Mouse (Mus musculus) limb, embryonic 11.5 days (tissue): ENCODE data around the gene Strip1. TPM values are rescaled to one million over a fixed set of nuclear protein-coding genes. Genes with fewer than 3 reads are reported as not detected.

ENCODE experiments used
- ATAC-seq: fragments of 200-750 bp; cut with Nextera tagmentation; 2 replicates; pipeline ENCODE4 v1.8.0; 2017; ENCODE audit warnings: low read depth; ENCODE audit not compliant: insufficient number of reproducible peaks, low FRiP score, low TSS enrichment
- DNase-seq: peaks from one replicate; pipeline ENCODE4 v3.0.0-alpha.2; 2015; ENCODE audit warnings: low spot score
- H3K27ac ChIP-seq: fragments of 300-500 bp; sonication (generic); replicated peaks from 2 replicates; pipeline ENCODE4 v1.5.1; 2014; ENCODE audit warnings: low read depth, mild to moderate bottlenecking, low read length
- H3K27me3 ChIP-seq: fragments of 300-500 bp; sonication (generic); 2 replicates; pipeline ENCODE4 v1.6.1; 2014; ENCODE audit warnings: mild to moderate bottlenecking, low read length, mixed read lengths; ENCODE audit not compliant: control insufficient read depth, insufficient read depth
- H3K36me3 ChIP-seq: fragments of 300-500 bp; sonication (generic); 2 replicates; pipeline ENCODE4 v1.6.1; 2014; ENCODE audit warnings: mild to moderate bottlenecking, low read length, moderate library complexity, mixed read lengths; ENCODE audit not compliant: control insufficient read depth, insufficient read depth
- H3K4me1 ChIP-seq: fragments of 300-500 bp; sonication (generic); 2 replicates; pipeline ENCODE4 v1.6.1; 2014; ENCODE audit warnings: low read length, mixed read lengths; ENCODE audit not compliant: control insufficient read depth, insufficient read depth
- H3K4me2 ChIP-seq: fragments of 300-500 bp; sonication (generic); 2 replicates; pipeline ENCODE4 v1.6.1; 2014; ENCODE audit warnings: low read depth, mild to moderate bottlenecking, moderate library complexity; ENCODE audit not compliant: severe bottlenecking
- H3K4me3 ChIP-seq: fragments of 300-500 bp; sonication (generic); 2 replicates; pipeline ENCODE4 v1.5.1; 2014; ENCODE audit warnings: low read depth, low read length
- H3K9ac ChIP-seq: fragments of 300-500 bp; sonication (generic); 2 replicates; pipeline ENCODE4 v1.6.1; 2014; ENCODE audit warnings: mild to moderate bottlenecking, low read length
- H3K9me3 ChIP-seq: fragments of 300-500 bp; sonication (generic); 2 replicates; pipeline ENCODE4 v1.6.1; 2016; ENCODE audit warnings: low read length; ENCODE audit not compliant: control insufficient read depth
- WGBS: fragments of 180-500 bp; shearing (Covaris S2); extraction: QIAGEN DNeasy Blood & Tissue Kit; methylation state at CpG from one replicate; pipeline ENCODE4 v1.1.7; 2014; 5-methylcytosine and 5-hydroxymethylcytosine counted together
- polyA plus RNA-seq: library from polyadenylated mRNA; unstranded; fragments of >200 nt; fragmentation: Nextera tagmentation; extraction: Ambion mirVana; gene quantifications from 2 replicates; pipeline ENCODE4 v1.2.1, GENCODE M21; 2014

The Strip1 gene
- polyA plus RNA-seq, 1 experiment from 2014 or later, result 76.1 TPM

GRCm38 (mm10) chr3:107582130-107582874 is 49.2 kb downstream of the Strip1 start:
- no peaks in the 10 kb centered on the region for H3K9me3 ChIP-seq
- H3K4me3 ChIP-seq, result peak overlapping the region; percentile 35
- ATAC-seq, result no peak
- peak; percentile 54 for DNase-seq
- H3K4me1 ChIP-seq, result peaks cover 17% of the 10 kb centered on the region
- no peaks in the 10 kb centered on the region for H3K36me3 ChIP-seq
- H3K9ac ChIP-seq, result peak overlapping the region; percentile 41
- H3K27ac ChIP-seq, result no peak overlapping the region
- H3K4me2 ChIP-seq, result peak overlapping the region; percentile 85
- WGBS, result 2% methylated on average over 18 of the region's 18 CpGs
- H3K27me3 ChIP-seq, result peaks cover 4% of the 10 kb centered on the region

- Histone ChIP-seq H3K27me3 (peaks cover 4% of the 10 kb centered on the region), H3K9ac (no peak overlapping the region; the same call in 1 of the 2 replicates), H3K9me3 (no peaks in the 10 kb centered on the region), H3K27ac (no peak overlapping the region), H3K36me3 (no peaks in the 10 kb centered on the region), H3K4me2 (peak overlapping the region; percentile 27), H3K4me3 (no peak overlapping the region), H3K4me1 (peaks cover 17% of the 10 kb centered on the region)
- DNase-seq (no peak), ATAC-seq (no peak)
- WGBS, result 3% methylated on average over 15 of the region's 15 CpGs
These were observed 50.1 kb downstream of the Strip1 start for GRCm38 (mm10) chr3:107581103-107582010.

GRCm38 (mm10) chr3:107579466-107579865 is 52.0 kb downstream of the Strip1 start:
- 18% methylated on average over 4 of the region's 4 CpGs for WGBS
- no peak for ATAC-seq
- Histone ChIP-seq H3K36me3 (no peaks in the 10 kb centered on the region), H3K9me3 (no peaks in the 10 kb centered on the region), H3K4me3 (no peak overlapping the region), H3K27me3 (peaks cover 4% of the 10 kb centered on the region), H3K4me1 (peaks cover 12% of the 10 kb centered on the region), H3K27ac (no peak overlapping the region), H3K4me2 (no peak overlapping the region), H3K9ac (no peak overlapping the region)
- peak; percentile 83 for DNase-seq

GRCm38 (mm10) chr3:107577810-107578390 is 53.6 kb downstream of the Strip1 start:
- no peak overlapping the region for H3K4me3 ChIP-seq
- H3K9ac ChIP-seq, result no peak overlapping the region
- ATAC-seq (no peak), DNase-seq (no peak)
- H3K4me1 ChIP-seq, result peaks cover 12% of the 10 kb centered on the region
- H3K4me2 ChIP-seq, result no peak overlapping the region
- H3K27me3 ChIP-seq, result peaks cover 4% of the 10 kb centered on the region
- no peaks in the 10 kb centered on the region for H3K36me3 ChIP-seq
- no peak overlapping the region for H3K27ac ChIP-seq
- H3K9me3 ChIP-seq, result no peaks in the 10 kb centered on the region
- 22% methylated on average over 3 of the region's 3 CpGs for WGBS

GRCm38 (mm10) chr3:107576807-107577206 is 54.7 kb downstream of the Strip1 start:
- Histone ChIP-seq H3K36me3 (no peaks in the 10 kb centered on the region), H3K9me3 (no peaks in the 10 kb centered on the region), H3K4me3 (no peak overlapping the region), H3K27me3 (peaks cover 4% of the 10 kb centered on the region; the same call in 1 of the 2 replicates), H3K4me1 (peaks cover 11% of the 10 kb centered on the region), H3K4me2 (no peak overlapping the region), H3K9ac (no peak overlapping the region), H3K27ac (no peak overlapping the region)
- no peak for ATAC-seq
- WGBS, result 90% methylated on average over 3 of the region's 3 CpGs
- no peak for DNase-seq

- Histone ChIP-seq H3K9me3 (no peaks in the 10 kb centered on the region), H3K9ac (no peak overlapping the region), H3K27me3 (0 out of 2 replicates have a peak, but pooled peaks cover 3% of the 10 kb centered on the region), H3K4me3 (no peak overlapping the region), H3K27ac (no peak overlapping the region), H3K36me3 (no peaks in the 10 kb centered on the region), H3K4me2 (no peak overlapping the region), H3K4me1 (peaks cover 3% of the 10 kb centered on the region; the same call in 1 of the 2 replicates)
- WGBS, result 56% methylated on average over 2 of the region's 2 CpGs
- DNase-seq (no peak), ATAC-seq (no peak)
These were observed 60.3 kb downstream of the Strip1 start for GRCm38 (mm10) chr3:107571205-107571604.

- H3K27me3 ChIP-seq, result 0 out of 2 replicates have a peak, but pooled peaks cover 3% of the 10 kb centered on the region
- H3K4me1 ChIP-seq, result peaks cover 7% of the 10 kb centered on the region
- no peak overlapping the region for H3K4me2 ChIP-seq
- no peaks in the 10 kb centered on the region for H3K36me3 ChIP-seq
- ATAC-seq (no peak), DNase-seq (no peak)
- WGBS, result 56% methylated on average over 4 of the region's 4 CpGs
- no peaks in the 10 kb centered on the region for H3K9me3 ChIP-seq
- H3K4me3 ChIP-seq, result no peak overlapping the region
- H3K27ac ChIP-seq, result no peak overlapping the region
- H3K9ac ChIP-seq, result no peak overlapping the region
These were observed 62.8 kb downstream of the Strip1 start for GRCm38 (mm10) chr3:107568721-107569120.

GRCm38 (mm10) chr3:107567766-107568165 is 63.7 kb downstream of the Strip1 start:
- WGBS, result 72% methylated on average over 7 of the region's 7 CpGs
- H3K4me1 ChIP-seq, result peaks cover 13% of the 10 kb centered on the region
- ATAC-seq, result no peak

More at GRCm38 (mm10) chr3:107567766-107568165, 63.7 kb downstream of the Strip1 start:
- H3K9me3 ChIP-seq, result no peaks in the 10 kb centered on the region
- H3K27me3 ChIP-seq, result 0 out of 2 replicates have a peak, but pooled peaks cover 3% of the 10 kb centered on the region
- no peaks in the 10 kb centered on the region for H3K36me3 ChIP-seq
- no peak overlapping the region for H3K4me2 ChIP-seq
- H3K4me3 ChIP-seq, result no peak overlapping the region
- no peak for DNase-seq
- no peak overlapping the region for H3K27ac ChIP-seq
- no peak overlapping the region for H3K9ac ChIP-seq
